Mouse (Mus musculus) kidney, postnatal 14 days (tissue): ENCODE measurements around the gene Hltf.
"Not testable (repeated sequence)": the region's sequence is repeated elsewhere in the genome, so short reads cannot be mapped to it uniquely, and the experiment has no call there.

ENCODE experiments used
- DNase-seq: peaks from one replicate; pipeline ENCODE4 v3.0.0; 2022; ENCODE audit warnings: mixed read lengths

Hltf gene

DNA sequence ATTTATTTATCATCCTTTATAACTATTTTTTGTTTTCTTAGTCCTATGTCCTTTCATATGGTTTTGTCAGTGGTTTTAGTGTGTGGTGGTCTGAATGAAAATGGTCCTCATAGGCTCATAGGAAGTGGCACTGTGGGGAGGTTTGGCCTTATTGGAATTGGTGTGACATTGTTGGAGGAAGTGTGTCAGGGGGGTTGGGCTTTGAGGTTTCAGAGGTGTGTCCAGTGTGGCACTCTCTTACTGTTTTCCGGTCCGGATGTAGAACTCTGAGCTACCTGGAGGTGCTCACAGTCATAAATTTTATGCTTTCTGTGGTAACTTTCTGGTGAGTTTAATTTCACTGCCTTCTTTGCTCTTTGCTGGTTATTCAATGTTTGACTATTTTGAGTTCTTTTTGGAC, 47.2 kb downstream of the Hltf start:
- DNase-seq = no peak

DNA sequence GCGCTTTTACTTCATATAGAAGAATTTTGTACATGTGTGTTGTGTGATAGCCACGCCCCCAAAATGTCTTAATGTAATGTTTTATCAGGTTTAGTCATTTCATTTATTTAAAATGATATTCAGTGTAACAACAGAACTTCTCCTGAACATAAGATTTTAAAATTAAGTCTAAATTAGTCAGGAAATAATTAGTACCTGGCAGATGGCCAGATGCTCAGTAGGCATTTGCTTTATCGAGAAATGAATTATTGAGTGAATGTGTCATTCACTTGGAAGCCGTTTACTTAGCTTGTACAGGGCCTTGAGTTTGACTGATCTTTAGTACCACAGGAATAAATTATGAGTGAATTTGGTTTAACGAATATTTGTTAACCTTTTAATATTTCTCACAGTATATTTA, 51.3 kb downstream of the Hltf start:
- DNase-seq = no peak

DNA sequence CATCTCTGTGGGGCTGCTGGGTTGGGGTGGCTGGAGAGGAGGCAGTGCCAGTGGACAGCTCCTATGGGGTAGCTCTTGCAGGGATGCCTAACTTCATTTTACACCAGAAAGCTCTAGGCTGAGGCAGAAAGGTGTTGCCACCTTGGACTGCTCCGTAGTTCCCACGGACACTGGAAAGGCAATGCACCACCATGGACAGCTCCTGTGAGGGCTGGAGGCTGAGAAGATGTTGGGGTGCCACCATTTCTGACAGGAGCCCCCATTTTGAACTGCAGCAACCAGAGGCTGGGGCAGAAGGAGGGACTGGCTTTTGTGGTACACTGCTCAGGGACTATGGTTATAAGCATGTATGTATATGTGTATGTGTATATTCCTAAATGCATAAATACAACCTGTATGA, 54.3 kb downstream of the Hltf start:
- no peak for DNase-seq

DNA sequence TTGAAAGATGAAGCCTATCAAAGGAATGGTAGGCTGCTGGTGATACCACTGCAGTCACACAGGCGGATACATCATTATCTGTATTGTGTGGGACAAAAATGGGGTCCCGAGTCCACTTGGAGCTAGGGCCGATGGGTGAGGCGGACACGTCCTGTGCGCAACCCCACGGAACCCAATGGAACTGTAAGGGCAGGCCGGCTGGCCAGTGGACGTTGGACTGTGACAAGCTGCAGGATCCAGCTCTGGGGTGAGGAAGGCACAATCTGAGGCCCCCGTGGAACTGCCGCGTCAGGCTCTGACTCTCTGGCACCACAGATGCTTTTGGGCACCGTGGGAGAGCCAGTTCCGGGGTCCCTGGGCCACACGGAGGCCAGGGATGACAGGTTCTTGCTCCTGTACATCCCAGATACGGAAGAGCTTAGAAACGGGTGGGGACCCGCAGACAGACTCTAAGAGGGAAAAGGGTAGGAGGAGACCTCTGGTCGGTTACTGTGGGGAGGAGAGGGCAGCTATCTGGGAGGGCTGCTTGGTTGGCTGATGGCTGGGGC, 61.5 kb downstream of the Hltf start:
- no peak for DNase-seq

DNA sequence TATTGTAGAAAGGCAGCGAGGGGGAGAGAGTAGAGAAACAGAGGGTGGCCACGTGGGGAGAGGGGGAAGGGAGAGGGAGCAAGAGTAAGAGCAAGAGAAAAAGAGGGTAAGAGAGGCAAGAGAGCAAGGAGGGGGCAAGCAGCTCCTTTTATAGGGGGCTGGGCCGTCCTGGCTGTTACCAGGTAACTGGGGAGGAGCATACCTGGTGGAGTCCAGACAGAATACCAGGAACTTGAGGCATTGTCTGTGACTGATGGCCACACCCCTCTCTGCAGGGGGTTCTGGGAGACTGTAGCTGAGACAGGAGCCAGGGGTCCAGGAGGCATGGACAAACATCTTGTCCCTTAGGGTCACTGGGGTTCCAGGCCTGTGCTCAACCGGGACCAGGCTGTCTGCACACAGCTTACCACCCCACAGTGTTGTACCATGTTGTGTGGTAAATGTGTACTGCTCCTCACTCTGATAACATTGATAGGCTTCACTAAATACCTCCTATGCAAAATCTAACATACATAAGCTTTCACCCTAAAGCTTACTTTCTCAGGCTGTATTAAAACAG, 62.2 kb downstream of the Hltf start:
- DNase-seq = no peak

DNA sequence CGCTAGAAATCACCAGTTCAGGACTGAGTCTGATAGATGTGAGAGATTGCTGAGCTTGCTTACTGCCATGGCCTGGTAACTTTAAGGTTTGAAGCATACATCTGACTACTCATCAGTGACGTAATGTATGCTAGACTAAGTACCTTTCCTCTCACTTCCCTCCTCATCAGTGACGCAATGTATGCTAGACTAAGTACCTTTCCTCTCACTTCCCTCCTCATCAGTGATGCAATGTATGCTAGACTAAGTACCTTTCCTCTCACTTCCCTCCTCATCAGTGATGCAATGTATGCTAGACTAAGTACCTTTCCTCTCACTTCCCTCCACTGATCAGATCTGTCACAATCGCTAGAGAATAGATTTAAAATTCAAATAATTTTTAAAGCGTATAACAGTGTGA, 64.0 kb downstream of the Hltf start:
- not testable (repeated sequence) for DNase-seq

DNA sequence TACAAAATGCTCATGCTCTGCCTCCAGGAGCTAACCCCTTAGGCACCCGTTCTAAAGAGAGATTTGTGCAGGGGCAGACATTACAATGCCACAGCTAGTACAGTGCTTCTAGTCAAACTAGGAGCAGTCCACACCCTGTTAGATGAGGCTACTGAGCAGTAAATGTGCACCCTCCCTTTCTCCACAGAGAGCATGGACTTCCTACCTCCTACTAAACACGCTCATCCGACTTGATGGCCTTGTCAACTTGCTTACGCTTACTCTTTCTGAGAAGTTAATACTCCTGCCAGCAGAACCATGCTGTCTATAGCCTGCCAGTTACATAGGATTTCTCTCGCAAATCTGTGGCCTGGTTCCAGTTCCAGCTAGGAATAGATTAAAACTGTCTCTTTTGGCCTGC, 68.0 kb downstream of the Hltf start:
- DNase-seq = no peak

DNA sequence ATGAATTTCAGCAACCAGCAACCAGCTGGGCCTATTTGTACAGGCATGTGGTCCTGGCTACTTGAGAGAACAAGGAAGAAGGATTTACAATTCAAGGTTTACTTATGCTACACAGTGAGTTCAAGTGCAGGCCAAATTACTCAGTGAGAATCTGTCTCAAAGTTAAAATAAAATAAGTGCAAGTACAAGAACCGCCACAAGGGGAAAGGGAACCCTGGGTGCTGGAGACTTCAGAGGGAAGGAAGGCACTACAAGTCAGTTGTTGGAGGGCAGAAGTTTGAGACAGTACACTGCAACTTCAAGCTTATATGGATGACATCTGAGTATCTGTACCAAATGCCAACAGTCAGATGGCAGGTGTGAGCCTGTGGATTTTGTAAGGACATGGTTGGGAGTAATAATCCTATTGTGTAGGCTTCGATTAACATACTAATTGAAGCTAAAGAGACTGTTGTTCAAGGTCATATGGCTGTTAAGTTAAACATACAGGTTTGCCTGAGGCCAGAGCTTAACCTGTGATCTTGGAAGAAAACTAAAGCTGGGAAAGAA, 69.5 kb downstream of the Hltf start:
- DNase-seq = no peak

DNA sequence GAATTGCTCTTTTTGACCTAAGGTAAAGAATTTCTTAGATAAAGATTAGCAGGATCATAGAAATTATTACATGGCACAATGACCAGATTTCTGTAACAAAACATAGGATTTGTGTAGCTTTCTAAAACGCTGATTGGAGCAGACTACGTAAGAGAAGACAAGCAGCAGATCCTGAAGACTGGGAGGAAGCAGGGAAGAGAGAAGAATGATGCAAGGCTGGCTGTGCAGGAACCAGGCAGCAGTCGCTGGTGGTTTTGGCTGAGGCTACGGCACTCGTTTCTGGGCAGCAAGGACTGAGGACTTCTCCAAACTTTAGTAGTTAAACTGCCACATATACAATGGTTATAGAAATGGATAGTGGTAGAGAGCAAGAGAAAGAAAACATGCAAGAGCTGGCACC, 71.9 kb downstream of the Hltf start:
- no peak for DNase-seq

DNA sequence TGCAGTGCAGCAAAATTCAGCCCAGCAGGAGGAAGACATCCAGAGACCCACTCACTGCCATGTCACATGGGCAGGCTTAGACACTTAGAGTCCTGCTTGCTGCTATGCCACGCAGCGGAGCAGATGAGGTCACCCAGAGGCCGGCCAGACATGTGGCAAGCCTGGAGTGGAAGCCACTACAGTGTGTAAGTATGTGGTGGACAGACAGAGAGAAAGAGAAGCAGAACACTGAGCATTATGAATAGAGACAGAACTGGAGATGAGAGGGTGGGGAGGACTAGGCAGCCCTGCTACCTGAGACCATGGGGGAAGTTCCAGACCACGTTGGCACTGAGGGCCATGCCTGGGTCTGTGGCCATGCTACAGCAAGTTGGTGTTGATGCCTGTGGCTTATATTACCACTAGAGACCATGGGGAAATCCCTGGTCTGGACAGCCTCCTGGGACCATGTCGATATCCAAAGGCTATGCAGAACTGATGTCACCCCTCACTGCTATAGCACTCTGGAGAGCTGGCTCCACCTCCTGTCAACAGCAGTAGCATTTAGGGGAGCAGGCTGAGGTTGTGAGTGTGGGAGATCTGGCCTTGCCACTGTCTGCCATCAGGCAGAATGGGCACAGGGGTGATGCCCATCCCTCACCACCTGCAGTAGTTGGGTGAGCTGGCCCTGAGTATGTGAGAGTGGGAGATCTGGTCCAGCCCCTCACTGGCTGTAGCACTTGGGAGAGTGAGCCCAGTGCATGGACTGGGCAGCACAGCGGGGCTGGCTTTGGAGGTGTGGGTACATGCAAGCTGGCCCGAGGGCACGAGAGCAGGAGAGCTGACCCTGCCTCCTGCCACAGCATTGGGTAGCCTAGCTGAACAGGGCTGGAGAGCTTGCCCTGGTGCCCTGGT, 73.1 kb downstream of the Hltf start:
- no peak for DNase-seq

DNA sequence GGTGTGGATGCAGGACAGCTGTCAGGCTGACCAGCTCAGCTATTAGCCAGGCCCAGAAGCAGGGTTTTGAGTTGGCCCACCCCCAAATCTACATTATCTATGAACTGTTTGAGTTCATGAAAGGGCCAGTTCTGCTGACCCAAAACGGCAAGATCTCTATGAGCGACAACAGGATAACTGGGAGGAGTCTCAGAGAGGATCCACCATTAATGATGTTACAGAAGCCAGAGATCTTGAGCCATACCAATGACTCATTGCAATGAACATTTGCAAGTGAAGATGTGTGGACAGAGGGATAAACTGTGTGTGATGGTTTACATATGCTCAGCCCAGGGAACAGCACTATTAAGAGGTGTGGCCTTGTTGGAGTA, 73.7 kb downstream of the Hltf start:
- no peak for DNase-seq

DNA sequence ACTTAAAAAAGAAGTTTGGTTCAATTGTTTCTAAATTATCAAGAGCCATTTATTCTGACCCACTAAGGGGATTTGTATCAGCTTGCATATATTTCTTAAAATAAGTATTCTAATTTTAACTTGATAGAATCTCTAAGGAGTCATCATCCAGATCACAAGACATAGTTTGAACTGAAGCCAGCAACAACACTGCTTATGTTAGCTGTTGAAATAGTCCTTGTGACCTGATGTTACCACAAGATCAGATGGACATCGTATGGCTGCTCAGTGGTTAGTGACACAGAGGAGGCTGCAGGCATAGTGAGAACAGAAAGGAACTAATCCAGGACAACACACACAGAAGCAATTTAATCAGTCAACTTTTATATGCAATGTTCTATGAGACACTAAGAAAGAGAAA, 75.1 kb downstream of the Hltf start:
- DNase-seq = no peak

DNA sequence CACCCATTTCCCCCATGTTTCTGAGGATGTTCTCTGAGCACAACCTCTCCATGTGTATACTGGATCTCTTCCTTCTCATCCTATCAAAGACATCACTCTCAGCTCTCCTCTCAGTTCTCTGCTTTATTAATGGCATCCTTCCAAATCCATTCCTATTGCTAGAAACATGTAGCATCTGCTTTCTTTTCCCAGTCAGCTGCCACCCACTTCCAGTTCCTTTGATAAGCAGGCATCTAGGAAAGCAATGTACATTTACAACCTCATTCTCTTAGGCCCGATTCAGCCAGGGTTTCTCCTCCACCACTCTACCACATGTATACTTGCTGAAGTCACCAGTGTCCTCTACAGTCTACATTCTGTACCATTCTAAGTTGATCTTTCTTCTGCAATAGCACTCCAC, 76.1 kb downstream of the Hltf start:
- DNase-seq = no peak

DNA sequence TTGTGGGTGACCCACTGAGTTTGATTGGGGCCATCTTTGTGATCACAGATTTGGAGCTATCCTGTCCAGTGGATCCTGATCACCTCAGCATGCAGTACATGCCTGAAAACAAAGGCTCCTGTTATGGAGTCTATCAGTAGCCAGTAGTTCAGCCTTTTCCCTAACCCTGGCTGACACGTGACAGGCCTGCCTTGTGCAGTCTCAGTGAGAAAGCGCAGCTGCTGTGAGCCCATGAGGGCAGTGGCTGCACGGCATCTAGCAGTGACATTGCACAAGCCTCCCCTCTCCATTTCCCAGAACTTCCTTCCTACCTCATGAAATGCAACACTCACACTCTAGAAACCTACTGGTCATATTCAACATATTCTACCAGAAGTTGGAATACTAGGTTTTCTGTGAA, 76.9 kb downstream of the Hltf start:
- DNase-seq = no peak

DNA sequence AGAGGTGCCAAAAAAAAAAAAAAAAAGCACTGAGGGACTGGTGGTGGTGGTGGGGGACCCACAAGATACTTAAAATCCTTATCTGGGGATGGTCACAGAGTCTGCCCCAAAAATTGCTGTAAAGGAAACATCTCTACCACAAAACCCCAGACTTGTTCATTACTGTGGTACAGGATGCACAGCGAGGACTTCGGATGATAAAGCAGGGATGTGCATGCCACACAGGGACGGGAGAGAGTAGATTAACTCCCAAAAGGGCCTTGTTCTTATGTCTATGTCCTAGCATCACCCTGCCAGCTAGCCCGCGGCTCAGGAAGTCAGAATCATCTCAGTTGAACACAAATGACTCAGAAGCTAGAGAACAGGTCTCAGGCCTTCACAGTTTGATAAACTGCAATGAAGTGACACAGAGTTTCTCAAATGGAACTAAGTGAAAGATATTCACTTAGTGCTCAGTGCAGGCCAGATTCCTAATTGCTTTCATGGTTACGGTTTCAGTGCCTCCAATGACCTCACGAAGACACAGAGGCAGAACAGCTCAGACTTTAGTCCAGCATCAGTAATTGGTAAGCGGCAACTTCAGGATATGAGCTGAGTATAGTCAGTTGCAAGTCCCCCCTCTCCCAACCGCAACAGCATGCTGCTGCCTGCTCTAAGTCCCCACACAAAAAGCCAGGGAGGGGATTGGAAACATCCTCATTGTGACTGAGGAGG, 79.4 kb downstream of the Hltf start:
- DNase-seq = no peak

DNA sequence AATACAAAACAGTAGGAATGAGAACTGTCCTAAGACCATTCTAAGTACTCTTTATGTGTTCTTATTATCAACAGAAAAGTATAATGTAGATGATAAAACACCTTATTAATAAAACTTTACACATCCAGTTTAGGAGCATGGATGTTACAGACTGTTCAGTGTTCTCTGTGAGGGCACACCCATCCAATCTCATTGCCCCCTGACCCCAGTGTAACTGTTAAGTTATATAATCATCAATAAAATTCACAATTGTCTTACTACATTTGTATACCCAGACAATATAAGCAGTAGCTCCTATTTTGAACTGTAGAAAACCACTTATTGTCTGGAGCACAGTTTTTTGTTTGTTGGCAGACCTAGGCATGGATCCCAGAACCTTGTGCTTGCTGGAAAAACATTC, 83.6 kb downstream of the Hltf start:
- no peak for DNase-seq

DNA sequence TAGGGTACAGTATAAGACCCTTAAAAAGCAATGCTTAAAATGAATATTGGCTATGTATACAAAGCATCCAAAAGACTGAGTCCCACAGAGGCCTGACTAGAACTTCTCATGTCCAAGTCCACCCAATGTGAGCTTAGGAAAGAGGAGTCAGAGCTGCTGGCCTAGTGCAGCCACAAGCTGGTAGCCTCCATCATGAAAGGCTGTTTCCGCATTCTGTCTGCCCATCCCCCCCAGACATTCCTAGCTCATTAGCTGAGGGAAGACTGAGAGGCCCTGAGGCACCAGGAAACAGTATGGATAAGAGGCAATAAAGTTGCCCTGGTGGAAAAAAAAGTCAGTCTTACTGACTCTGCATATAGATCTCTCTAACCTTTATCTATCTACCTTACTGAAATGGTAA, 84.1 kb downstream of the Hltf start:
- DNase-seq = no peak

DNA sequence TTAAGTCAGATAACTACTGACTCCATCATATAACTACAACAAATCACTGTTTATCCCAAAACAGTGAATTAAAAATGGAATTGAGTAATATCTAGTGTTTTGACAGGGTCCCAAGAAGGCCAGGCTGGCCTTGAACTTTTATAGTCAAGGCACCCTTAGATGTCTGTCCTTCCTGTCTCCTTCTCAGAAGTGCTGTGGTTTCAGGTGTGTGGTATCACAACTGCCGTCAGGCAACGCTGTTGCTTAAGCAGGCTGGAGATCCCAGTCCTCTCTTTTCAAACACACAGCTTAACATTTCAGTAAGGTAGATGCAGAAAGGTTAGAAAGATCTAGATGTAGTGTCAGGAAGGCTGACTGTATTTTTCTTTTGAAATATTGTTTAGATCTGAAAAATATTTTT, 84.5 kb downstream of the Hltf start:
- no peak for DNase-seq

DNA sequence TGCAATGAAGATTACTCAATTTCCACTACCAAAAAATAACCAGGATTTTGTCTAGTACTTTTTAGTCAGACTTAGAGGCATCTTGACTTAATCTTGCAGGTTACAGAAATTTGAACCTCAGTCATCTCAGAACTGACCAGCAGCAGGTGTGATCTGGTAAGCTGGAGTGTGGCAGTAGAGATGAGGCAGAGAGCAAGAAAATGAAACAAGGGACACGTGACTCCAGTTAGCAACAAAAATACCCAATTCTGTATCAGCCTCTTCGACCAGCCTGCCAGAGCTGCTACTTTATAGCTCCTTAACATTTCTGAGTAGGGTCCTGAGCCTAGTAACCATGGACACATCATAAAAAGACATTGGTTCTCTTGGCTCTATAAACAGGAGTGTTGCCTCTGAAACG, 85.0 kb downstream of the Hltf start:
- DNase-seq = no peak

DNA sequence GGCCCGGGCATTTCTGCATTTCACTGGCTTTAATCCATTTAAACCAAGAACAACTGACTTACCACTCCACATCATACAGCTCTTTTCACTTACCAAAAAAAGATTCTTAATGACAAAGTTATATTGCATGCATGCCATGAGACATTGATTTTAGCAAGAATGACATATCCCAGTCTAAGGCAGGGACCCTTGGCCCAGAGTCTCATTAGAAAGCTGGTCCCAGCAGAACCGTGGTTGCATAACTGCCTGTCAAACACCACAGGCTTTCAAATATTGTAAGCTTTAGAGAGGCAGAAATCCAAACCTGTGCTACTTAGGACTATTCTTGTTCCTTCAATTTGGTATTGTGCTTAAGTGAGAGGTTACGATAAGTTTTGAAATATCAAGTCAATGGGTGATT, 86.1 kb downstream of the Hltf start:
- no peak for DNase-seq

DNA sequence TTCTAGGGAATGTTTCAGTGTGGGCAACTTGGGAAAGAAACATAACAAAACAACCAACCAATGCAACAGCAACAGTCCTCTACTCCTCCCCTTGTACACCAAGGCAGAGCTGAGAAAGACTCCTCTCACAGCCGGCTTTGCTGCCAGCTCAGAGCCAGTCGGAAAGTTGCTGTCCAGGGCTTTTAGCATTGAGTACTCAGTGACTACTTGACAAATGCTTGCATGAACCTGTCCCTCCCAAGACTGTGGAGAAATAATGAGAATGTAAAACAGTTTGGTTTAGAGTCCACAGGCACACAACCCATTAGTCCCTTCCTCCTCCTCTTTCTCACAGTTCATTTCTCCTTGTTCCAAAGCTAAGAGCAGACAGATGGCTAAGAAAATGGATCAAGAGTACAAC, 86.8 kb downstream of the Hltf start:
- no peak for DNase-seq

DNA sequence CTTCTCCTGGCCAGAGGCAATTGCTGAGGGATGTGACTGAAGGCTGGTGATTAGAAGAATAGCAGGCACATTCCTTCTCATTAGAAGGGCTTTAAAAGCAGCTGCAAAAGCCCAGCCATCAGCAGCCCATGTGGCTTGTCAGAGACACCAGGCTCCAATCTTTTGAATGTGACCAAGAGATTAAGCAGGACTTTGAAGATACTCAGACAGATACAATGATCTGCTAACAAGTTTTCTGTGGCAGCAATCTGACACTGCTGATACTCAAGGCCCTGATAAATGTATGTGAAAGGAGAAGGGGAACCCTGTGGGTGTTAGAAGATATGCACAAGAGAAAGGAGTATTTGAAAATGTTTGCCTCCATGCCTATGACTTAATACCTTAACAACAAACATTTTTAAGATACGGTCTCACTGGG, 88.1 kb downstream of the Hltf start:
- no peak for DNase-seq

DNA sequence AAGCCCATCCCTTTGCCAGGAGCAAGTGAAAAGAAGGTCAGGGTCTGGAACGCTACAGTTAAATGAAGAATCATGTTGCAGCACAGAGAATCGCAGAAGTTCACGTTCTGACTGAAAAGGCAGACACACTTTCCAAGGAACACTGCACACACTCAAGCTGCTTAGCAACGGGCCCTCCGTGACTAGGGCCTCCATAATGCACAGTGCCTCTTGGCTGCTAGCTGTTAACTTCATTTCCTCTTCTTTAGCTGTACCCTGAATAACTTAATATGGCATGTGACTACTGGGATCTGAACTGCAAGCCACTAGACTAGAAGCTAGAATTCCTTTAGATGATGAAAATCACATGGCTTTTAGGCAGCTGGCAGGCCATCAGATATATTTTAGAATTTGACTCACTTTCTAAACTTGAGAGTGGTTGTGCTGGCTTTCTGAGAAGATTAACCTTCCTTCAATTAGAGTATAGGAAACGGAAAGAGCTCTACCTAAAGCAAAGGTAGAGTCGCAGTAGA, 89.3 kb downstream of the Hltf start:
- DNase-seq = no peak
